Mouse (Mus musculus) heart, postnatal 0 days (tissue): Measurements from ENCODE around the gene Iqgap3.

ENCODE experiments used
- CTCF ChIP-seq: IDR thresholded peaks from 2 replicates; pipeline ENCODE4 v1.5.1; 2016; ENCODE audit warnings: antibody characterized with exemption, control low read depth, low read depth
- EP300 ChIP-seq: IDR thresholded peaks from 2 replicates; pipeline ENCODE4 v1.6.1; 2016; ENCODE audit warnings: antibody characterized with exemption, low read depth

GRCm38 (mm10) chr3:88145411-88145782 is 63.6 kb downstream of the Iqgap3 start:
- no peak for TF ChIP-seq CTCF
- TF ChIP-seq EP300, result no peak
